In genomic region chr4:49572194-49572593, GRCm38 (mm10) we compare ENCODE assay signal across 21 mouse cellular contexts. TPM values are rescaled to one million over a fixed set of nuclear protein-coding genes. Genes with fewer than 3 reads are reported as not detected.
"Had no signal": no experiment of that assay in that cellular context is flagged by ENCODE, and none has a peak within 500 bp of the region (broad histone marks: within the 10 kb centered on the region; RNA-seq: fewer than 3 reads in every experiment).

No protein-coding gene starts in this region.

- H3K4me2 ChIP-seq: limb, embryonic 12.5 days; limb, embryonic 15.5 days; liver, embryonic 11.5 days; lung, embryonic 15.5 days; midbrain, embryonic 11.5 days; stomach, embryonic 15.5 days had no signal

- H3K9ac ChIP-seq: limb, embryonic 12.5 days; limb, embryonic 15.5 days; liver, embryonic 14.5 days; liver, postnatal 0 days; lung, embryonic 15.5 days; stomach, embryonic 15.5 days had no signal

- H3K4me3 ChIP-seq: limb, embryonic 12.5 days; limb, embryonic 15.5 days; lung, embryonic 15.5 days; megakaryocyte, embryonic 14.5 days; stomach, embryonic 15.5 days had no signal

- DNase-seq: kidney, adult 18-20 months; kidney, adult 9 months; kidney, postnatal 14 days; kidney, postnatal 4 days; left cerebral cortex, postnatal 4 days; liver, postnatal 0 days; midbrain, embryonic 14.5 days; right cerebral cortex, postnatal 25 days; spleen, adult 18-20 months; thymus, adult 18-20 months; thymus, postnatal 14 days; thymus, postnatal 4 days had no signal

- H3K4me1 ChIP-seq: limb, embryonic 12.5 days; limb, embryonic 15.5 days; lung, embryonic 15.5 days; stomach, embryonic 15.5 days had no signal

- ATAC-seq: liver, postnatal 0 days had no signal

- H3K27ac ChIP-seq: limb, embryonic 12.5 days; limb, embryonic 15.5 days; liver, embryonic 14.5 days; lung, embryonic 15.5 days; stomach, embryonic 15.5 days had no signal

- H3K27me3 ChIP-seq: limb, embryonic 12.5 days; limb, embryonic 15.5 days; lung, embryonic 15.5 days; megakaryocyte, embryonic 14.5 days; stomach, embryonic 15.5 days had no signal

- H3K9me3 ChIP-seq: limb, embryonic 12.5 days; limb, embryonic 15.5 days; lung, embryonic 15.5 days; megakaryocyte, embryonic 14.5 days; stomach, embryonic 15.5 days had no signal

- H3K36me3 ChIP-seq: limb, embryonic 12.5 days; limb, embryonic 15.5 days; lung, embryonic 15.5 days; stomach, embryonic 15.5 days had no signal

RNA-seq across cellular contexts. Expression of gene Aldob, which starts 22.8 kb away (rescaled TPM):
- polyA plus RNA-seq: midbrain, embryonic 11.5 days; midbrain, embryonic 14.5 days; neural tube, embryonic 11.5 days had no signal
